Mouse (Mus musculus): ENCODE measurements around the gene Dars.

DNA sequence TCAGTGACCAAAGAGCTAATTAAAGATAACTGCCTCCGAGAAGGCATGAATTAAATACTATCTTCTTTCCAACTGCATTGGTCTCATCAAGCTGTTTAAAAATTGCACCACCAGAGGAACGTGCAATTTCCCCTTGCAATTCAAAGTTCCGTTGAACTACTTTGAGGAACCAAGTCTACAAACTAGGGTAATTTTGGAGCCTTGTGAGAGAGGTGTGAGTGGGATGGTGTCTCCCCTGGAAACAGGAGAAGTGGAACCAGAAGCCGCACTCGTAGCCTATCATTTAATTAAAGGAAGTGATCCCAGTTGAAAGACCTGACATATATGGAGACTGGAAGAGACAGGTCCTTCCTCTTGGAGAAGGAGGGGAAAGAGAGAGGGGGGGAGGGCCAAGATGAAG is 46.3 kb upstream of the Dars start:
- TF ChIP-seq CTCF (IDR thresholded peaks at IDR 0.05; ENCODE audit: low read depth, low read length): no peak
- TF ChIP-seq POLR2A (IDR thresholded peaks at IDR 0.05; ENCODE audit: borderline replicate concordance, low read depth, low read length): no peak
